ENCODE assay signal across 10 mouse cellular contexts in the genomic region with DNA sequence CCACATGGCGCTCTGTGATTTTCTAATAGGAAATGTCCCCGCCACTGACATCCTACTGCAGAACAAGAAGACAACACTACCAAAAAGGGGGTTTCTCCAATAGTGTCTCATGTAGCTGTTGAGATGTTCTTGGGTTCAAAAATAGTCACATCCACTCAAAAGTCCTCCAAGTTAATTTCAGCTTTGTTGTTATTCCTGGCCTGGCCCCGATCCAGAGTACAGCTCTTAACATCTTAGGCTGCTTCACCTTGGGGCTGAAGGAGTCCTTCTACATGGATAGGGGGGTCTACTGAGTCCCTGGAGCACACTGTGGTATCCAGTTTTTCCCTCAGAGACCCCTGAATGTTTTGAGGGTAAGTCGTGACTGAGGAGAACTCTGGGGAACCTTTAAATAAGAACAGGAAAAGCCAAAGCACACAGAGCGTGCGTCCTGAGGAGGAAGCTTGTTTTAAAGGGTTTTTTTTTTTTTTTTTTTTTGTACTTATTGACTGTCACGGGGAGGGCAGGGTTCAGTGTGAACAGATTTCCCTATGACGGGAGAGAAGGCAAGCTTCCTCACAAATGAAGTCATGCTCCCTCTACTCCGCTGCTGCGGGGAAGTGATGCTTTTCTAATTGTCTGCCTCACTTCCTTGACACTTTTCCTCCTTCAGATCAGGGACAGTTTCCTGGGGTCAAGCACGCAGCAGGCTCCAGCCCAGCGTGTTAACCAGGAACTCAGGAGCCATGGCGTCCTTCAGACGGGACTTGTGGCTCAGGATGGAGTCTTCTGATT. TPM values are rescaled to one million over a fixed set of nuclear protein-coding genes. Genes with fewer than 3 reads are reported as not detected.
DNase-seq lines count a peak whose midpoint lies in the region; ATAC-seq lines count a peak whose summit lies in the region.
"Had no signal": no experiment of that assay in that cellular context is flagged by ENCODE, and none has a peak within 500 bp of the region (broad histone marks: within the 10 kb centered on the region; RNA-seq: fewer than 3 reads in every experiment).

No protein-coding gene starts in this region.

- no peaks in the 10 kb centered on the region for H3K36me3 ChIP-seq in liver, embryonic 13.5 days

- 31% methylated on average over 14 of the region's 14 CpGs for WGBS in liver, embryonic 13.5 days (ENCODE audit: insufficient replicate concordance)

- 0 out of 2 replicates have a peak overlapping the region, but pooled peaks have one; percentile 9 for H3K27ac ChIP-seq in liver, embryonic 13.5 days
- H3K27ac ChIP-seq: layer of hippocampus, adult 2 months had no signal

- H3K4me2 ChIP-seq in liver, embryonic 13.5 days = no peak overlapping the region

- H3K9ac ChIP-seq in liver, embryonic 13.5 days = no peak overlapping the region

- no peaks in the 10 kb centered on the region for H3K9me3 ChIP-seq in liver, embryonic 13.5 days (replicated peaks)

- peak; percentile 32 for DNase-seq in adrenal gland, postnatal 10 days
- DNase-seq in heart, adult 11 months = peak; percentile 97
- DNase-seq in heart, postnatal 36 days = peak; percentile 46 to 52
- no peak for DNase-seq in liver, embryonic 13.5 days
- DNase-seq in layer of hippocampus, adult 11-12 months (ENCODE audit: low spot score) = no peak
- no peak for DNase-seq in spleen, adult 12 weeks (ENCODE audit: low spot score)
- DNase-seq in left cerebral cortex, postnatal 4 days = no peak
- no peak for DNase-seq in ovary, postnatal 36 days (ENCODE audit: low spot score)
- DNase-seq: cerebellum, postnatal 10 days had no signal

- no peak overlapping the region for H3K4me3 ChIP-seq in liver, embryonic 13.5 days (replicated peaks)
- H3K4me3 ChIP-seq: layer of hippocampus, adult 2 months had no signal

- H3K27me3 ChIP-seq in liver, embryonic 13.5 days = no peaks in the 10 kb centered on the region

- intact Hi-C loops in heart, postnatal 36 days (cut with DNase I) = loop anchor here (1.0 to 5.0 kb wide), 4 partner anchors 45 to 244 kb away; a partner anchor contains a TSS
- intact Hi-C loops in left cerebral cortex, postnatal 4 days (cut with DNase I) = no loop called here

- H3K4me1 ChIP-seq in liver, embryonic 13.5 days (replicated peaks) = no peaks in the 10 kb centered on the region

- no peak for ATAC-seq in liver, embryonic 13.5 days (ENCODE audit: low read depth)

RNA-seq across cellular contexts. Expression of a gene that starts 44.7 kb away (rescaled TPM):
- 10 to 100 TPM; 44.9 to 47.4 TPM for total RNA-seq in adrenal gland, postnatal 10 days (2021)
- 10 to 100 TPM; 17.1 to 20.1 TPM for total RNA-seq in heart, postnatal 36 days (2021)
- polyA plus RNA-seq in liver, embryonic 13.5 days (2015; fragmentation: Nextera tagmentation; extraction: Ambion mirVana) = 0.79 and 0.91 TPM in 2 replicates
- total RNA-seq in left cerebral cortex, postnatal 4 days (2021) = 1 to 10 TPM; 7.7 to 8.3 TPM

Comparison
In these comparisons a context has a peak if more than half of its experiments do, and no peak if none do; other contexts are left out.
1. DNase-seq: peak in adrenal gland, postnatal 10 days (single experiment), heart, adult 11 months (single experiment) and heart, postnatal 36 days (2 of 2); none in liver, embryonic 13.5 days (single experiment), layer of hippocampus, adult 11-12 months (single experiment), spleen, adult 12 weeks (single experiment), left cerebral cortex, postnatal 4 days (single experiment) and ovary, postnatal 36 days (single experiment).